Mouse (Mus musculus) E14TG2a.4 (cell line): ENCODE data around the gene Rilpl1.

Experiments used
- CTCF ChIP-seq: conservative IDR thresholded peaks from 2 replicates; pipeline ENCODE4 v1.5.1; 2014; ENCODE audit warnings: low read length
- NANOG ChIP-seq: IDR thresholded peaks from 2 replicates; pipeline ENCODE4 v1.6.1; 2014; ENCODE audit warnings: borderline replicate concordance, low read length, mixed read lengths

- TF ChIP-seq CTCF (no peak), NANOG (no peak)
Observed at GRCm38 (mm10) chr5:124468365-124468764, 62.8 kb downstream of the Rilpl1 start.
